Mouse (Mus musculus) testis, adult 2 months (tissue): ENCODE measurements around the gene Rragd.

ENCODE experiments used
- CTCF ChIP-seq: fragments of 200-500 bp; IDR thresholded peaks from 2 replicates; pipeline ENCODE4 v1.5.1; 2012; ENCODE audit warnings: low read depth, mild to moderate bottlenecking, inconsistent platforms, low read length, moderate library complexity; ENCODE audit not compliant: control insufficient read depth, insufficient read depth, insufficient replicate concordance
- POLR2A ChIP-seq: fragments of 200-500 bp; IDR thresholded peaks from 2 replicates; pipeline ENCODE4 v1.6.1; 2012; ENCODE audit warnings: low read depth, mild to moderate bottlenecking, inconsistent platforms, low read length, moderate library complexity; ENCODE audit not compliant: control insufficient read depth

GRCm38 (mm10) chr4:33030264-33031194, 47.7 kb downstream of the Rragd start:
- TF ChIP-seq POLR2A (no peak), CTCF (no peak)
